Mouse (Mus musculus) kidney, postnatal 25 days (tissue): Measurements from ENCODE around the gene Pdcd2l.

Experiments
- DNase-seq, 2 experiments: peaks; one replicate each; pipeline ENCODE4 v3.0.0; 2021; ENCODE audit warnings: mixed read lengths in 2 of 2

Gene Pdcd2l

GRCm38 (mm10) chr7:34196132-34197128 lies at the start of gene Pdcd2l:
Gene Pdcd2l, minus strand, starts transcription at chr7:34196661.
- peak; percentile 94 to 95 for DNase-seq

GRCm38 (mm10) chr7:34242176-34242575 lies 45.7 kb upstream of the Pdcd2l start:
- peak in 1 of 2 experiments; percentile 30 for DNase-seq

- no peak for DNase-seq
Measured at GRCm38 (mm10) chr7:34238086-34238485, 41.6 kb upstream of the Pdcd2l start.

- peak in 1 of 2 experiments; percentile 18 for DNase-seq
Measured at GRCm38 (mm10) chr7:34235602-34236001, 39.1 kb upstream of the Pdcd2l start.

GRCm38 (mm10) chr7:34234610-34235561 lies 38.4 kb upstream of the Pdcd2l start:
- DNase-seq: peak in 1 of 2 experiments; percentile 24

- DNase-seq: peak; percentile 99 to 100
Measured at GRCm38 (mm10) chr7:34233909-34234609, 37.6 kb upstream of the Pdcd2l start.

GRCm38 (mm10) chr7:34232785-34233725 lies 36.6 kb upstream of the Pdcd2l start:
- DNase-seq: peak in 1 of 2 experiments; percentile 22

- DNase-seq: peak; percentile 87 to 95
Measured at GRCm38 (mm10) chr7:34230116-34230515, 33.7 kb upstream of the Pdcd2l start, which contains the start of gene Gpi1. Gene Gpi1, minus strand, starts transcription at chr7:34230336.

- DNase-seq: peak; percentile 50 to 67
Measured at GRCm38 (mm10) chr7:34229691-34230111, 33.2 kb upstream of the Pdcd2l start.

- no peak for DNase-seq
Measured at GRCm38 (mm10) chr7:34229153-34229552, 32.7 kb upstream of the Pdcd2l start.

- no peak for DNase-seq
Measured at GRCm38 (mm10) chr7:34228641-34229040, 32.2 kb upstream of the Pdcd2l start.

- DNase-seq: no peak
Measured at GRCm38 (mm10) chr7:34226846-34227245, 30.4 kb upstream of the Pdcd2l start.

- DNase-seq: peak; percentile 43 to 68
Measured at GRCm38 (mm10) chr7:34226086-34226485, 29.6 kb upstream of the Pdcd2l start.

GRCm38 (mm10) chr7:34224308-34224707 lies 27.8 kb upstream of the Pdcd2l start:
- no peak for DNase-seq

- DNase-seq: no peak
Measured at GRCm38 (mm10) chr7:34222340-34222739, 25.9 kb upstream of the Pdcd2l start.

- no peak for DNase-seq
Measured at GRCm38 (mm10) chr7:34221594-34222250, 25.3 kb upstream of the Pdcd2l start.

GRCm38 (mm10) chr7:34218496-34218895 lies 22.0 kb upstream of the Pdcd2l start:
- DNase-seq: no peak

GRCm38 (mm10) chr7:34216474-34216873 lies 20.0 kb upstream of the Pdcd2l start:
- no peak for DNase-seq

- no peak for DNase-seq
Measured at GRCm38 (mm10) chr7:34215481-34215880, 19.0 kb upstream of the Pdcd2l start.

- no peak for DNase-seq
Measured at GRCm38 (mm10) chr7:34214644-34215043, 18.2 kb upstream of the Pdcd2l start.
